Mouse (Mus musculus) thymus, postnatal 14 days (tissue): ENCODE measurements around the gene Gm20661.
"Not testable (repeated sequence)": the region's sequence is repeated elsewhere in the genome, so short reads cannot be mapped to it uniquely, and the experiment has no call there.

Source experiments
- DNase-seq: peaks from one replicate; pipeline ENCODE4 v3.0.0; 2021

Gene Gm20661

GRCm38 (mm10) chr9:108001922-108002770, 19.3 kb downstream of the Gm20661 start, which contains the start of gene Ip6k1:
Gene Ip6k1 (plus strand): TSS chr9:108002501.
- DNase-seq = peak; percentile 100

DNA sequence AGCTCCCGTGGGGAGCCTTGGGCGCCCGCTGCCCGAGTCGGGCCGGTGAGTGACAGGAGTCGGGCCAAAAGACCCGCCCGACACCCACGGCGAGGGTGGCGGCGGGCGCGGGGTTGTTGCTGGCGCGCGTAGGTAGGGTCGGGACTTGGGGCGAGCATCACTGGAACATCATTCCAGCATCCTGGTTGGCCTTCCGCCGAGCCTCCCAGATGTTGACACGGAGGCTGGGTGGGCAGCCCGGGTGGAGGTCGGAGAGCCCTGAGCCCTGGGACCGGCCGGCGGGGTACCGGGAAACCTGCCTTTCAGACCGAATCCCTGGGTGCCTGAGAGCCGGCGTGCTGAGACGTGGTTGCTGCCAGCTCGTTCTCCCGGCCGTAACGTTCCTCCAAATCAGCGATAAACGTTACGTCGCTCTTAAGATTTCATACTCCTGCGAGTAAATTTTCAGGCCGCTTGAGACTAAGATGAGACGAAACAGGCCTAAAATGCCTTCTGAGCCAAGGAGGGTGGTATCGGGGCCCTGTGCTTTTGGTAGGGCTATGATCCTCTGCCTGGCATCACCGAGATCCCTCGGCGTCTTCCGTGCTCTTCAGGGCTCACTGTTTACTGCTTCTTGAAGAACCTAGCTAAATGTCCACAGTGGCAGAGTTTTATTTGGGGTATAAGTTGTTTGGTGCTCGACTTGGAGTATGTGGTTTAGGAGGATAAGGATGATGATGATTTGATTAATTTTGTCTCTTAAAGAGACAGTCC, 20.1 kb downstream of the Gm20661 start:
- no peak for DNase-seq

- DNase-seq = peak; percentile 58
Measured at GRCm38 (mm10) chr9:108003531-108003890, 20.7 kb downstream of the Gm20661 start.

- DNase-seq = no peak
Measured at GRCm38 (mm10) chr9:108008041-108008440, 25.2 kb downstream of the Gm20661 start.

- no peak for DNase-seq
Measured at GRCm38 (mm10) chr9:108010385-108010784, 27.5 kb downstream of the Gm20661 start.

GRCm38 (mm10) chr9:108013577-108013976, 30.7 kb downstream of the Gm20661 start:
- DNase-seq = not testable (repeated sequence)

GRCm38 (mm10) chr9:108017127-108017526, 34.3 kb downstream of the Gm20661 start:
- DNase-seq = no peak

DNA sequence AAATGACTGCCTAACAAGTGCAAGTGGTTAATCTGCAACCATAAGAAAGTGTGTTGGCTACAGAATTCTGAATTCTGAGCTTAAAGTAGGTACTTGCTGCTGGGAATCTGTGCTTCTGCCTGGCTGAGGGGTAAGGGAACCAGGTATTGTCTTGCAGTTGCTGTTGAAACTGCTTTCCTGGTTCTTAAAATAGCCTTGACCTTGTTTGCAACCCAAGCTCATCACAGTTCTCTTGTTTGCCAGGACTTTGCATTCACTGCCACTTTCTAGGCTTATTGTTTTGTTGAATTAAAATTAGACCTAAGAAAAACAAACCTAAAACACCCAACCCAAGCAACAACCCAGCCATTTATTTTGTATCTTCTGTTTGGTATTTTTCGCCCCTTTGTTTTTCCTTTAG, 37.9 kb downstream of the Gm20661 start:
- no peak for DNase-seq

- DNase-seq = no peak
Measured at GRCm38 (mm10) chr9:108023216-108023615, 40.4 kb downstream of the Gm20661 start.

- no peak for DNase-seq
Measured at GRCm38 (mm10) chr9:108026584-108026983, 43.7 kb downstream of the Gm20661 start.

DNA sequence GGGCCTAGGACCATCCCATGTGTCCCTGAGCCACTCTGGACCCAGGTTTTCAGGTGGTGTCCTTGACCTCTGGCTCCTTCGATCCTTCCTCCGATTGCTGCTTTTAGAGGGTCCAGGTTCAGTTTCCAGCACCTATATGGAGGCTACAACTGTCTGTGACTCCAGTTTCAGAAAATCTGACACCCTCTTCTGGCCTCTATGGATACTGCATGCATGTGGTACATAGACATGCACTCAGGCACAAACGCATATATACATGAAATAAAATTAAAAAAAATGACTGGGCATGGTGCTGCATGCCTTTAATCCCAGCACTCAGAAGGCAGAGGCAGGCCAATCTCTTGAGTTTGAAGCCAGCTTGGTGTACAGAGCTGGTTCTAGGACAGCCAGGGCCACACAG, 45.0 kb downstream of the Gm20661 start:
- DNase-seq = no peak

- DNase-seq = no peak
Measured at GRCm38 (mm10) chr9:108032126-108032525, 49.3 kb downstream of the Gm20661 start.

- no peak for DNase-seq
Measured at GRCm38 (mm10) chr9:108035331-108036156, 52.7 kb downstream of the Gm20661 start.
